Mouse (Mus musculus): ENCODE data around the gene Mbnl1. TPM values are rescaled to one million over a fixed set of nuclear protein-coding genes. Genes with fewer than 3 reads are reported as not detected.

Gene Mbnl1
- polyA plus RNA-seq, 1 experiment, result 131 TPM

DNA sequence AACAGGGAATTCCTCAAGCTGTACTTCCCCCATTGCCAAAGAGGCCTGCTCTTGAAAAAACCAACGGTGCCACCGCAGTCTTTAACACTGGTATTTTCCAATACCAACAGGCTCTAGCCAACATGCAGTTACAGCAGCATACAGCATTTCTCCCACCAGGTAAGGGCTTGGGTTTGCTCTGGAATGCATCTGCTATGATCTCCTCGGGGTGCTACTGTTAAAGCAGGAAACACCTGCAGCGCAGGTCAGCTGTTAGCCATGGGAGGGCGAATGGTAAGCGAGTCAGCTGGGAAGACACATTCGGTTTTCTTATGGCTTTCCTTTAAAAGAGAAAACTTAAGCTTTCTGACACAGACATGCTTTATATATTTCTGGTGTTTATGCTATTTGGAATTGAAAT, 143.0 kb downstream of the Mbnl1 start:
- 41% methylated on average over 7 of the region's 7 CpGs for WGBS

DNA sequence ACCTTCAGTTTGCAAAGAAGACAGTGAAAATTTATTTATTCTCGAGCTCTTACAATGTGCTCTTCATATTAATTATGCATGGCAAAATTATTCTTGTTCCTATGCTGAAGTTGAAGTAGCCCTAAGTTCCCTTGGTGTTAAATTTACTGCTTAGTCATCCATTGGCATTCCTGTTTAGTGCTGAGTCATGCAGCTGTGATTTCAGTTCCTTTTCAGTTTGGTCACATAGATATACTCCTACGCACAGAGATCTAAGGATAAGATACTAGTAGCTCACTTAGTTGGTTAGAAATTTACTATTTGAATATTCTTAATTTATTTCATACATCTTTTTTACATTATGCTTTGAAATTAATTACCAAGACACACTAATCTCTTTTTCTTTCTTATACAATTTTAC, 143.5 kb downstream of the Mbnl1 start:
- Histone ChIP-seq H3K4me3 (replicated peaks; ENCODE audit: control insufficient read depth, low read depth, low read length) (no peak overlapping the region), H3K27ac (ENCODE audit: control insufficient read depth, insufficient read depth, low read depth, low read length, poor library complexity) (no peak overlapping the region), H3K4me1 (ENCODE audit: control insufficient read depth, insufficient read depth, low read length) (no peaks in the 10 kb centered on the region; the same call in 1 of the 2 replicates)
- 58% methylated on average over 2 of the region's 2 CpGs for whole genome bisulfite sequencing
- TF ChIP-seq POLR2A (IDR thresholded peaks at IDR 0.05; ENCODE audit: borderline replicate concordance, control insufficient read depth, low read depth, low read length), result no peak
- no peak for TF ChIP-seq CTCF (IDR thresholded peaks at IDR 0.05; ENCODE audit: control insufficient read depth, insufficient read depth, low read length)

More for the DNA sequence above, 143.0 kb downstream of the Mbnl1 start:
- Histone ChIP-seq H3K4me1 (ENCODE audit: control insufficient read depth, insufficient read depth, low read length) (no peaks in the 10 kb centered on the region; the same call in 1 of the 2 replicates), H3K4me3 (replicated peaks; ENCODE audit: control insufficient read depth, low read depth, low read length) (no peak overlapping the region), H3K27ac (ENCODE audit: control insufficient read depth, insufficient read depth, low read depth, low read length, poor library complexity) (no peak overlapping the region; the same call in 1 of the 2 replicates)
- no peak for TF ChIP-seq POLR2A (IDR thresholded peaks at IDR 0.05; ENCODE audit: borderline replicate concordance, control insufficient read depth, low read depth, low read length)

DNA sequence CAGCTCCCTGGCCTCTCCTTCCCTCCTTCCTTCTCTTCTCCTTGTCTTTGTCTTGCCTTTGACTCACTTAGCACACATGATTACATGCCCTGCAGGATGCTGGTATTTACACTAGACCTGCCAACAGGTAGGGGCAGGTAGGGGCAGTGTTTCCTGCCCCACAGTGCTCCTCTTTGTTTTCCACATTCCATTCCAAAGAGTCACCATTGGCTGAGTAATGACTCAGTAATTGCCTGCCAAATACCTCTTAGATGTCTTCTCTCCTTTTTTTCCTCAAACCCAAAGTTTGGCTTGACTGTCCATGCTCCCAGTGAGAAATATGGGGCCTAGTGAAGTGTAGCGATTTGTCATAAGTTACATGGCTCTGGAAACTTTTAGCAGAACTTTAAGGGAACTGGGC, 145.0 kb downstream of the Mbnl1 start:
- Histone ChIP-seq H3K4me3 (replicated peaks; ENCODE audit: control insufficient read depth, low read depth, low read length) (no peak overlapping the region), H3K27ac (ENCODE audit: control insufficient read depth, insufficient read depth, low read depth, low read length, poor library complexity) (no peak overlapping the region), H3K4me1 (ENCODE audit: control insufficient read depth, insufficient read depth, low read length) (no peaks in the 10 kb centered on the region; the same call in 1 of the 2 replicates)
- 82% methylated on average over 1 of the region's 1 CpGs for WGBS
- TF ChIP-seq POLR2A (IDR thresholded peaks at IDR 0.05; ENCODE audit: borderline replicate concordance, control insufficient read depth, low read depth, low read length) (no peak), CTCF (IDR thresholded peaks at IDR 0.05; ENCODE audit: control insufficient read depth, insufficient read depth, low read length) (no peak)

DNA sequence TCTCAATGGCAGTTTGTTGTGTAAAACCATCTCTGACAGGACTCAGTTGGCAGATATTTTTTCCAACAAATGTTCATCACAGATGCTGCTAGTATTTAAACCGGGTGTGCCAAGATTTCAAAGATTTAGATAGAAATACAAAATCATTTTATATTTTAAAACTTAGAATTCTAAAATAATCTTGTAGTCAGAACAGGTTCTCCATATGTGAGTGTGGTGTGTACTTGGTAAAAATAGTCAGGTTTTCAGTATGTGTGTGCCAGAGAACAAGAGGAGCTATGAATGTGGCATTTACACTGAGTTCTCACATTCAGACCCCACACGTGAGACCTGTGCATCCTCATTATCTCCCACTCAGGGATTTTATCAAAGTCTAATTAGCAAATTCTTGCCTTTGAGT, 147.6 kb downstream of the Mbnl1 start:
- H3K27ac ChIP-seq (ENCODE audit: control insufficient read depth, insufficient read depth, low read depth, low read length, poor library complexity), result no peak overlapping the region
- no peaks in the 10 kb centered on the region; the same call in 1 of the 2 replicates for H3K4me1 ChIP-seq (ENCODE audit: control insufficient read depth, insufficient read depth, low read length)
- WGBS, result 74% methylated on average over 2 of the region's 2 CpGs
- no peak overlapping the region for H3K4me3 ChIP-seq (replicated peaks; ENCODE audit: control insufficient read depth, low read depth, low read length)
- no peak for TF ChIP-seq CTCF (IDR thresholded peaks at IDR 0.05; ENCODE audit: control insufficient read depth, insufficient read depth, low read length)
- no peak for TF ChIP-seq POLR2A (IDR thresholded peaks at IDR 0.05; ENCODE audit: borderline replicate concordance, control insufficient read depth, low read depth, low read length)

DNA sequence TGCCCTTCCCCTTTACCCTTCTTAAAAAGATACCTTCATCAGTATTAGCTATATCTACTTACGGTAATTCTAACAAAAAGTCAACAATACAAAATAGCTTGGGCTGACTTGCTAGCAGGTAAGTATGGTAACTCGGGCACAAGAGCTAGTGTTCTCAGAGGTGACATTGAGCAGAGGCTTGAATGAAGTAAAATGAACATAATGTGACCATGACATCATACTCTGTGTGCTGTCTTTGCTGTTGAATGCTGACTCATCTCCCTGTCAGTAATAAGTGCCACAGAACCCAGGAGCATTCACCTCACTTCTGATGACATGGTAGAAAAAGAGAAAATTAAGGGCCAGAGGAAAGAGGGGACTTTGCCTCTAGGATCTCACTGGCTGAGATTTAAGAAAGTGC, 158.6 kb downstream of the Mbnl1 start:
- H3K27ac ChIP-seq (ENCODE audit: control insufficient read depth, insufficient read depth, low read depth, low read length, poor library complexity), result no peak overlapping the region
- H3K4me1 ChIP-seq (ENCODE audit: control insufficient read depth, insufficient read depth, low read length), result no peaks in the 10 kb centered on the region
- TF ChIP-seq POLR2A (IDR thresholded peaks at IDR 0.05; ENCODE audit: borderline replicate concordance, control insufficient read depth, low read depth, low read length) (no peak), CTCF (IDR thresholded peaks at IDR 0.05; ENCODE audit: control insufficient read depth, insufficient read depth, low read length) (no peak)
- H3K4me3 ChIP-seq (replicated peaks; ENCODE audit: control insufficient read depth, low read depth, low read length), result no peak overlapping the region
- 85% methylated on average over 2 of the region's 2 CpGs for WGBS

DNA sequence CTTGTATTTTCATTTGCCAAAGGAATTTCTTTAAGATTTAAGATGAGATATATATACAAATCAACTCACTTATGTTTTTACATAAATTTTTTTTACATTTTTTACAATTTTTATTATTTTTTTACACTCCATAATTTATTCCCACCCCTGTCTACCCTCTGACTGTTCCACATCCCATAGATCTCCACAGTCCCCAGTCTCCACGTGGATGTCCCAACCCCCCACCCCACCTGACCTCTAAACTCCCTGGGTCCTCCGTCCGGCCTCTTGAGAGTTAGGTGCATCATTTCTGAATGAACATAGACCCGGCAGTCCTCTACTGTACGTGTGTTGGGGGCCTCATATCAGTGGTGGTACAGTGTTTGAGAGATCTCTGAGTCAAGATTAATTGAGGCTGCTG, 159.1 kb downstream of the Mbnl1 start:
- Histone ChIP-seq H3K27ac (ENCODE audit: control insufficient read depth, insufficient read depth, low read depth, low read length, poor library complexity) (no peak overlapping the region), H3K4me3 (replicated peaks; ENCODE audit: control insufficient read depth, low read depth, low read length) (no peak overlapping the region), H3K4me1 (ENCODE audit: control insufficient read depth, insufficient read depth, low read length) (no peaks in the 10 kb centered on the region)
- TF ChIP-seq CTCF (IDR thresholded peaks at IDR 0.05; ENCODE audit: control insufficient read depth, insufficient read depth, low read length), result no peak
- no peak for TF ChIP-seq POLR2A (IDR thresholded peaks at IDR 0.05; ENCODE audit: borderline replicate concordance, control insufficient read depth, low read depth, low read length)
- WGBS, result 84% methylated on average over 5 of the region's 5 CpGs

DNA sequence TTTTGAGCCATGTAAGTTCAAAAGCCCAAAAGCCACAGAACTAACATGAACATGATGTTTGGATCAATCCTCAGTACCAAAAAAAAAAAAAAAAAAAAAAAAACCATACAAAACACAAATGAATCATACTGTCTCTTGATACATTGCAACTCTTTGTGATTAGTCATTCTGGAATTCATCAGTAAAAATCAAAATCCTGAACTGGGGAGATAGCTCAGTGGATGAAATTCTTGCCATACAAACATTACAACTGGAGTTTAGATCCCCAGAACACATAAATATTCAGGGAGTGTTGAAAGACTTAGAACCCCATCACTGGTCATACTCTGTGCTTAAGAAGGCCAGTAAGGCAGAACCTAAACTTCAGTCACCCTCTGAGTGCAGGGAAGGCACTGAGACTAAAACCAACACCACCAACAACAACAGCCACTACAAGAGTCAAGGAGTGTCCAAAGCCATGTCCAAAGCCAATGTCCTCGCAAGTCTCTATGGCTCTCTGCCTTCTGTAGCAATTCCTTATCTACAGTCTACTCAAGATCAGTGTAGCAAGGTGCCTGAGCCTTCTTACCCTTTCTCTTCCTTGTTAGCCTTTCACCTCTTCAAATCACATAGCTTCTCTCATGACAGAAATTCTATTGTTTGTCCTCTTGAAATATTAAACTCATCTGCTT, 160.3 kb downstream of the Mbnl1 start:
- TF ChIP-seq POLR2A (IDR thresholded peaks at IDR 0.05; ENCODE audit: borderline replicate concordance, control insufficient read depth, low read depth, low read length) (no peak), CTCF (IDR thresholded peaks at IDR 0.05; ENCODE audit: control insufficient read depth, insufficient read depth, low read length) (no peak)
- Histone ChIP-seq H3K4me1 (ENCODE audit: control insufficient read depth, insufficient read depth, low read length) (no peaks in the 10 kb centered on the region), H3K4me3 (replicated peaks; ENCODE audit: control insufficient read depth, low read depth, low read length) (no peak overlapping the region), H3K27ac (ENCODE audit: control insufficient read depth, insufficient read depth, low read depth, low read length, poor library complexity) (no peak overlapping the region)
- 92% methylated on average over 1 of the region's 1 CpGs for WGBS

DNA sequence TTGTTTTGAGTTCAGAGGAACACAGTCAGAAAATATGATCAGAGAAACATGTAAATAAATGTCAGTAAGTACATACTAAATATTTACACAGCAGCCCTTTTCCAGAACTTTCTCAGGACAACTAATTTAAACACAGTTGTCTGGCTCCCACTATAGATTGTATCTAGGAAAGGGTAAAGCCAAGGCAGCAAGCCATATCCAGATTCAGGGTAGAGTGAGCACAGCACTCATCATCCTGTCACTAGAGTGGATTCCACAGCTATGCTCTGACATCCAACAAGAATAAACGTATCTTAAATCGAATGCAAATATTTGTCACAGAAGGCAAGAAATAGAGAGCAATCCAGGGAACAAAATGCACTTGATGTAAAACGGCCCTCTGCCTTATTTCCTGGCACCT, 165.9 kb downstream of the Mbnl1 start:
- TF ChIP-seq POLR2A (IDR thresholded peaks at IDR 0.05; ENCODE audit: borderline replicate concordance, control insufficient read depth, low read depth, low read length) (no peak), CTCF (IDR thresholded peaks at IDR 0.05; ENCODE audit: control insufficient read depth, insufficient read depth, low read length) (no peak)
- Histone ChIP-seq H3K4me1 (ENCODE audit: control insufficient read depth, insufficient read depth, low read length) (no peaks in the 10 kb centered on the region), H3K27ac (ENCODE audit: control insufficient read depth, insufficient read depth, low read depth, low read length, poor library complexity) (no peak overlapping the region), H3K4me3 (replicated peaks; ENCODE audit: control insufficient read depth, low read depth, low read length) (no peak overlapping the region)
- 69% methylated on average over 3 of the region's 3 CpGs for WGBS

DNA sequence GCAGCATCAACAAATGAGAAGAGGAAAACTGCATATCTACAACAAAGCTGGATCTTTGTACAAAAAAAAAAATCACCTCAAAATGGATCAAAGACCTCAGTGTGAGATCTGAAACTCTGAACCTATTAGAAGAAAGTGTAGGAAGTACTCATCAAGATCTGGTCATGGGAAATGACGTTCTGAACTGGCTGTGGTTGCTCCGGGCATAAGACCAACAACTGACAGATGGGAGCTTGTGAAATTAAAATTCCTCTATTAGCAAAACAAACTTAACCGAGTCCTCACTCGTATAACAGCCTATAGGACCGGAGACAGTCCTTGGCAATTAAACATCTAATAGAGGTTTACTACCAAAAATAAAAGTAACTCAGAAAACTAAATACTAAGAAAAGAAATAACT, 166.5 kb downstream of the Mbnl1 start:
- no peaks in the 10 kb centered on the region for H3K4me1 ChIP-seq (ENCODE audit: control insufficient read depth, insufficient read depth, low read length)
- TF ChIP-seq CTCF (IDR thresholded peaks at IDR 0.05; ENCODE audit: control insufficient read depth, insufficient read depth, low read length) (no peak), POLR2A (IDR thresholded peaks at IDR 0.05; ENCODE audit: borderline replicate concordance, control insufficient read depth, low read depth, low read length) (no peak)
- H3K4me3 ChIP-seq (replicated peaks; ENCODE audit: control insufficient read depth, low read depth, low read length), result no peak overlapping the region
- no peak overlapping the region for H3K27ac ChIP-seq (ENCODE audit: control insufficient read depth, insufficient read depth, low read depth, low read length, poor library complexity)
- 17% methylated on average over 5 of the region's 5 CpGs for WGBS
